Mouse (Mus musculus) erythroblast, embryonic 14.5 days (primary cell): Measurements from ENCODE around the gene Coro1a. TPM values are rescaled to one million over a fixed set of nuclear protein-coding genes. Genes with fewer than 3 reads are reported as not detected.
A peak's percentile ranks its signal among the peaks of the same experiment; 100 is the strongest.

Experiments used
- H3K27me3 ChIP-seq: 2 replicates; pipeline ENCODE4 v1.6.1; 2012; ENCODE audit warnings: inconsistent platforms; ENCODE audit not compliant: control insufficient read depth
- H3K36me3 ChIP-seq: 2 replicates; pipeline ENCODE4 v1.6.1; 2012; ENCODE audit warnings: mild to moderate bottlenecking, inconsistent platforms; ENCODE audit not compliant: control insufficient read depth
- H3K4me1 ChIP-seq: 2 replicates; pipeline ENCODE4 v1.6.1; 2012; ENCODE audit warnings: inconsistent platforms; ENCODE audit not compliant: control insufficient read depth
- H3K4me3 ChIP-seq: replicated peaks from 2 replicates; pipeline ENCODE3; 2012; ENCODE audit warnings: moderate library complexity, mild to moderate bottlenecking, inconsistent platforms
- H3K9me3 ChIP-seq: 2 replicates; pipeline ENCODE4 v1.6.1; 2012; ENCODE audit warnings: low read length, inconsistent platforms, mixed read lengths; ENCODE audit not compliant: control insufficient read depth
- GATA1 ChIP-seq: IDR thresholded peaks from 2 replicates; pipeline ENCODE4 v1.6.1; 2012; ENCODE audit warnings: low read length, inconsistent platforms, mixed read lengths
- TAL1 ChIP-seq: IDR thresholded peaks from 3 replicates; pipeline ENCODE4 v1.6.1; 2012; ENCODE audit warnings: low read length, inconsistent platforms, mixed read lengths
- polyA plus RNA-seq: library from polyadenylated mRNA; stranded (reverse); fragments of >175 nt; gene quantifications from 2 replicates; pipeline ENCODE4 v1.2.3, GENCODE M21; 2012

Coro1a gene
- polyA plus RNA-seq, 1 experiment: 1.5 TPM

DNA sequence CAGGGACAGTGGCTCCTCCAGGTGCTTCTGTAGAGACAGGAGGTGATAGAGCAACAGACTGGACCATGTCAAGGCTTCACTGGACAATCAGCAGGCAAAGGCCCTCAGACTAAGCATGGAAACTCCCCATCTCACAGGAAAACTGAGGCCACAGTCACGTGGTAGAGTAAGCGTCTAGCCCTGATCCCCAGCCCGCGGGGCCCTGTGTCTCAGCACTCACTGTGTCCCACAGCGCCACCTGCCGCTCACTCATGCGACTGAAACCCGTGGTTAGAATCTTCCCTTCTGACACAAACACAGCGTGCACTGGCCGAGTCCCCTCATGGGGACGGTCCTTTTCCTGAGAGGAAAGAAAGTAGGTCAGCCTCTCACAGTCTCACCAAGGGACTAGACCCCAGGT lies 6.5 kb downstream of the Coro1a start:
- peaks cover 42% of the 10 kb centered on the region for H3K27me3 ChIP-seq
- peaks cover 17% of the 10 kb centered on the region for H3K36me3 ChIP-seq
- H3K9me3 ChIP-seq: no peaks in the 10 kb centered on the region
- peaks cover 48% of the 10 kb centered on the region for H3K4me1 ChIP-seq
- H3K4me3 ChIP-seq: no peak overlapping the region
- TF ChIP-seq TAL1 (no peak), GATA1 (no peak)

DNA sequence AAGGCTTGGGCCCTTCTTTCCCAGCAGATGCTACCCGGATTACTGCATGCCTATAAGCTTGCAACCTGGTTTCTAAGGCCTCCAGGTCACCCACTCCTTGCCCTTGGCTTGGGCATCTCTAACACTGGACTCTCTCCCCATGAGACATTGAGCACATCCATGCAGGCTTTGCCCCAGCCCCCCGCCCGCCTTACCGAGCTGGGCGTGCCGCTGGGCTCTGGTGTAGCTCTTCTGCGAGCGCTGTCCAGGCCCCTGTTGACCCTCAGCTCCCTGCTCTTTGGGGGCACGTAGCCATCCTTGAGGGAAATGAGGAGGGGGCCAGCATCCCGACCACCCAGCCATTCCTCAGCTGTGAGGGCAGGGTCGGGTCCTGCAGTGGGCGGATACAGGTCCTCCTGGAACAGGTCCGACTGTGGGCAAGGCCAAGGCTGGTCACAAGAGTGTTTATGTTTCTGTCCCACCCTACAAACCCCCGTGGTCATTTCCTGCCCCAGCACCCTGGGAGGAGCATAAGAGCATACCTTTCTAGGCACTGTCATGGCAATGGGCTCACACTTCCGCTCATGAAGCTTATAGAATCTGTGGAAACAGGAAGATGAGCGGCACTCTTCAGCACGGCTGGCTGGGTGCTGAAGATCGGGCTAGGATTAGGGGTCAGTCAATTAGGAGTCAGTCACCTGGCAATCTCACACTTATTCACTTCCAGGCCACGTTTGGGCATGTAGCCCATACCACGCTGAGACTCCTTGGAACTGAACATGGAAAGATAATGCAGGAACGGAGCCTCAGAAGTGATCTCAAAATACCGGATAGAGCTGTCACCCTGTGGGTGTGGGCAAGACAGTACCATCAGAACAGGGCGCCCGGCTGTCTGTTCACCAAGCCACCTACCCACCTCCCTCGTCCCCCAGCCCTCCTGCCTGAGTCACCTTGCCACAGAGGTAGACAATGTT lies 7.2 kb downstream of the Coro1a start:
- TF ChIP-seq GATA1 (no peak), TAL1 (no peak)
- Histone ChIP-seq H3K4me3 (no peak overlapping the region), H3K9me3 (no peaks in the 10 kb centered on the region), H3K27me3 (peaks cover 35% of the 10 kb centered on the region), H3K36me3 (peaks cover 17% of the 10 kb centered on the region), H3K4me1 (peaks cover 50% of the 10 kb centered on the region)

DNA sequence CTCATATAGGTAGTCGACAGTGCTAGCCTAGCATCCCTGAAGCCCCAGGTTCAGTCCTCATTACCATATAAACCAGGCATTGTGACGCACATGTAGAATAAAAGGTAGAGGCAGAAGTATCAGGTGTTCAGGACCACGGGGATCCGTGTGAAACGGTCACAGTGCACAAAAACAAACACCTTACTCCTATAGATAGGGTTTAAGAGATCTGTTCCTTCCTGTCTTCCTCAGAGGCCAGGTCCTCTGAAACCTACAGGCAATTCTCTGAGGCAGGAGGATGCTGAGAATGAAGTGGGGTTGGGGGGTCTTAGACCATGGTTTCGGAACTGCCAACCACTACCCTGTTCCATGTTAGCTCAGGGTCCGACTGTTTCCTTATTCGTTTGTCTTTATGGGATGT lies 9.7 kb downstream of the Coro1a start:
- TF ChIP-seq TAL1 (no peak), GATA1 (no peak)
- Histone ChIP-seq H3K4me3 (no peak overlapping the region), H3K4me1 (peaks cover 51% of the 10 kb centered on the region), H3K36me3 (peaks cover 17% of the 10 kb centered on the region), H3K27me3 (peaks cover 10% of the 10 kb centered on the region), H3K9me3 (no peaks in the 10 kb centered on the region)

DNA sequence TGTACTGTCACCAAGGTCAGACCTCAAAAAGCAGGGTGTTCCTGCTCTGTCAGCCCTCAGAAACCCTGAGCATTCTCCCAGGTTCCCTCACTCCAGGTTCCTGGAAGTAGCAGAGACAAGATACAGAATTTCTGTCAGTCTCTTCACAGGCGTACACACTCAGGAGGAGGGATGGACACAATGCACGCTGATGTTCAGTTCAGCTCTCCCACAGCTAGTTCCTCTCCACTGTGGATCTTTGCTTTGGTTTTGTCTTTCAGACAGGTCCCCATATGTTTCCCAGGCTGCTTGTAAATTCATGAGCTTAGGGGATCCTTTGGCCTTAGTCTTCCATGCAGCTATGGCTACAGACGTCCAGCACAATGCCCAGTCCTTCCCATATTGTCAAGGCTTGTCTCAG lies 10.7 kb downstream of the Coro1a start:
- Histone ChIP-seq H3K9me3 (no peaks in the 10 kb centered on the region), H3K4me1 (peaks cover 58% of the 10 kb centered on the region), H3K27me3 (peaks cover under 1% of the 10 kb centered on the region), H3K4me3 (peak overlapping the region; percentile 89), H3K36me3 (peaks cover 26% of the 10 kb centered on the region)
- no peak for TF ChIP-seq GATA1
- no peak for TF ChIP-seq TAL1

DNA sequence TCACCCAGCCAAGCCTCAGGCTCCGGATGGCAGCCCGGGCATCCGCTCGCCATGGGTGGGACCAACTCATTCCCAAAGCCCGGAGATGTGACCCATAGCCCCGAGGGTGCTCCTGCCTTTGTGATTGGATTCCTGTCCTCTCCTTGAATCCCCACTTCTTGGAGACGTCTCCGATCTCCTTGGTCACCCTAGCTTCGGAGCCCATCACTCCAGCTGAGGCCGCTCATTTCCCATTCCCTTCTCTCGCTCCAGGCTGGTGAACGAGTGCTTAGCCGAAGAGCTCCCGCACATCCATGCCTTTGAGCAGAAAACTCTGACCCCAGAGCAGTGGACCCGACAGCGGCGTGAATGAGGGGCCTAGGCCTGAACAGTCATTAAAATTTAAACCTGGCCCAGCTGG lies 11.3 kb downstream of the Coro1a start:
- Histone ChIP-seq H3K4me3 (peak overlapping the region; percentile 89), H3K4me1 (peaks cover 55% of the 10 kb centered on the region), H3K9me3 (no peaks in the 10 kb centered on the region), H3K27me3 (no peaks in the 10 kb centered on the region), H3K36me3 (peaks cover 30% of the 10 kb centered on the region)
- TF ChIP-seq TAL1: no peak
- no peak for TF ChIP-seq GATA1

DNA sequence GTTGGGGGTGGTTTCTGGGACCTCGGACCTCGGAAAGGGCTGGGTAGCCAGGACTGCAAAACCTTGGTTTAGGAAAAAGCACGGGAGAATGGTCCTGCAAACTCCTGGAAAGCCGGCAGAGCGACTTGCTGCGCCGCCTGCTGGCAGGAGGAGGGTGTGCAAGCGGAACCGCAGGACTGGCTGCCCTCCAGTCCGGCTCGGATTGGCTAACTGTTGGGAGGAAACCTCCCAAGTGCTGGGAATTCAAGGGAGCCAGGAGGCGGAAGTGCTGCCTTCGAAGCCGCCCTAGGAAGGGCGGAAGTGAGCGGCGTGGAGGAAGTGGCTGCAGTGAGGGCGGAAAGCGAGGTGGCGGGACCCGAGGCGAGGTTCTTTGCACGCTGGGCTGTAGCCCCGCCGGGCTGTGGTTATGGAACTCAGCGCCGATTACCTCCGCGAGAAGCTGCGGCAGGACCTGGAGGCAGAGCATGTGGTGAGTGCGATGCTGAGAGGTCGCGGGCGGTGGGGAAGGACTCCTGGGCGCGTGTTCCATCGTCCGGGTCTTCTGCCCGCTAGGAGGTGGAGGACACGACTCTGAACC lies 11.9 kb downstream of the Coro1a start, which contains the start of gene Slx1b:
TSS of gene Slx1b (minus strand) at position 154 of the 577 bp plus-strand sequence.
- H3K4me3 ChIP-seq: peak within 1 kb of the TSS; percentile 89
- no peaks in the 10 kb centered on the region for H3K27me3 ChIP-seq
- H3K9me3 ChIP-seq: no peaks in the 10 kb centered on the region
- TF ChIP-seq TAL1 (no peak), GATA1 (no peak)
- peaks cover 36% of the 10 kb centered on the region for H3K36me3 ChIP-seq
- H3K4me1 ChIP-seq: peaks cover 49% of the 10 kb centered on the region

DNA sequence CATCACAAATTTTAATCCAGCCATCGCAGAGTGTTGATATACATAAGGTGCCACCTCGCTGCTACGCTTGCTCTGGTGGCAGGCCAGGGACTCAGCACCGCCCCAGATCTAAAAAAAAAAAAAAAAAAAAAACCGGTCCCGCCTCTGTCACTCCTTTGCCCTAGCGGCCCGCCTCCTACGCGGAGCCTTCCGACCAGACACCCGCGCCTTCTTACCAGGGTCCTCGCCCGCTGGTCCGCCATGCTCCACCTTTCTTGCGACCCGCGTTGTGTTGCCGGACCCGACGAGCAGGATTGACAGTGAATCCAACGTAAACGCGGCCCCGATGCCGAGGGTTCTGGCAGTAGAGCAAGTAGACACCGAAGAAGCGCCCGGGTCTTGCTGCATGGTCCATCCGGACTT lies 12.4 kb downstream of the Coro1a start, which contains the start of gene Bola2:
TSS of gene Bola2 (plus strand) at position 192 of the 402 bp plus-strand sequence.
- Histone ChIP-seq H3K9me3 (no peaks in the 10 kb centered on the region), H3K4me3 (peak within 1 kb of the TSS; percentile 89), H3K36me3 (peaks cover 36% of the 10 kb centered on the region), H3K4me1 (peaks cover 44% of the 10 kb centered on the region), H3K27me3 (no peaks in the 10 kb centered on the region)
- TF ChIP-seq GATA1 (no peak), TAL1 (no peak)

DNA sequence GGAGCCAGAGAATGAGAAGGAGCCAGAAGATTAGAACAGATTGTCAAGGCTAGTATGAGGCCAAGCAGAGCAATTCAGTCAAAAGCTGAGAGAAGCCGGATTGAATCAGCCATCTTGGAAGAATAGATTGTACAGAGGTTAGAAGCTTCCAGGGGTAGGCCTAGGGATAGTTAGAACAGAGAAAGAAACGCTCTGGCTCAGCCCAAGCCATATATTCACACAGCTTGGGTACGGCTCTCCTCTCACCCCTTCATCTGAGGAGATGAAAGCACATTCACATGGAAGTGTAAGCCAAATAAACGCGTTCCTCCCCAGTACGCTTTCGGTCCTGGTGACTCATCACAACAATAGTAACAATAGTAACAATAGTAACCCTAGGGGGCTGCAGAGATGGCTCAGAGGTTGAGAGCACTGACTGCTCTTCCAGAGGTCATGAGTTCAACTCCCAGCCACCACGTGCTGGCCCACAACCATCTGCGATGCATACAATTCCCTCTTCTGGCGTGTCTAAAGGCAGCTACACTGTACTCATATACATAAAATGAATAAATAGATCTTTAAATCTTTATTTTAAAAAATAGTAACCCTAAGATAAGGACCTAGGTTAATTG lies 13.0 kb downstream of the Coro1a start:
- Histone ChIP-seq H3K36me3 (peaks cover 36% of the 10 kb centered on the region), H3K9me3 (no peaks in the 10 kb centered on the region), H3K4me3 (peak overlapping the region; percentile 89), H3K27me3 (no peaks in the 10 kb centered on the region), H3K4me1 (peaks cover 42% of the 10 kb centered on the region)
- TF ChIP-seq TAL1 (no peak), GATA1 (no peak)

DNA sequence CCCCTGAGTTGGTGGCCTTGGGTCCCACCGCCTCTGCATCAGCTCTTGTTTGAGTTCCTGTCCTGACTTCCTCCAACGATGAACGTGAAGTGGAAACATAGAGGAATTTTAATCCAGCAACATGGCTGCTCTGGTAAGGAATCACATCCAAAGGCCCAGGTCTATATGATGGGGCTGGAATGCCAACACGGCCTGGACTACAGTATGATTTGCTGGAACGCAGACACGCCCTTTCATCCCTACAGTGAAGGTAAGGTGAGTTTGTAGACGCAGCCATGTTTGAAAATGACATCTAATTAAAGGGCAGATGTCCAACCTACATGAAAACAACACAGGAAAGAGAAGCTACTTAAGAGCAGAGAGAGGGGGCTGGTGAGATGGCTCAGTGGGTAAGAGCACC lies 13.8 kb downstream of the Coro1a start:
- Histone ChIP-seq H3K9me3 (no peaks in the 10 kb centered on the region), H3K27me3 (no peaks in the 10 kb centered on the region), H3K4me3 (no peak overlapping the region), H3K4me1 (peaks cover 42% of the 10 kb centered on the region), H3K36me3 (peaks cover 36% of the 10 kb centered on the region)
- TF ChIP-seq GATA1 (no peak), TAL1 (no peak)
